Mouse (Mus musculus): Measurements from ENCODE around the gene Dact2. TPM values are rescaled to one million over a fixed set of nuclear protein-coding genes. Genes with fewer than 3 reads are reported as not detected.

Gene Dact2
- polyA plus RNA-seq, 1 experiment, result not detected

- peaks cover 5% of the 10 kb centered on the region for H3K27me3 ChIP-seq (ENCODE audit: control insufficient read depth)
- peaks cover 3% of the 10 kb centered on the region; the same call in 1 of the 2 replicates for H3K4me1 ChIP-seq (ENCODE audit: control insufficient read depth)
- no peaks in the 10 kb centered on the region for H3K9me3 ChIP-seq (ENCODE audit: control insufficient read depth, low read length)
- no peak for TF ChIP-seq TAL1 (IDR thresholded peaks at IDR 0.05; ENCODE audit: low read length)
- TF ChIP-seq GATA1 (IDR thresholded peaks at IDR 0.05; ENCODE audit: low read length), result no peak
- no peaks in the 10 kb centered on the region for H3K36me3 ChIP-seq (ENCODE audit: control insufficient read depth)
- H3K4me3 ChIP-seq (replicated peaks), result no peak overlapping the region
Observed at GRCm38 (mm10) chr17:14237134-14237533, 33.0 kb upstream of the Dact2 start.

- TF ChIP-seq GATA1 (IDR thresholded peaks at IDR 0.05; ENCODE audit: low read length) (no peak), TAL1 (IDR thresholded peaks at IDR 0.05; ENCODE audit: low read length) (no peak)
- H3K4me1 ChIP-seq (ENCODE audit: control insufficient read depth), result peaks cover 3% of the 10 kb centered on the region; the same call in 1 of the 2 replicates
- peaks cover 6% of the 10 kb centered on the region for H3K27me3 ChIP-seq (ENCODE audit: control insufficient read depth)
- no peak overlapping the region for H3K4me3 ChIP-seq (replicated peaks)
- H3K9me3 ChIP-seq (ENCODE audit: control insufficient read depth, low read length), result no peaks in the 10 kb centered on the region
- H3K36me3 ChIP-seq (ENCODE audit: control insufficient read depth), result no peaks in the 10 kb centered on the region
Observed at GRCm38 (mm10) chr17:14234774-14235389, 30.8 kb upstream of the Dact2 start.

GRCm38 (mm10) chr17:14233658-14234057, 29.6 kb upstream of the Dact2 start:
- H3K9me3 ChIP-seq (ENCODE audit: control insufficient read depth, low read length), result no peaks in the 10 kb centered on the region
- no peaks in the 10 kb centered on the region for H3K36me3 ChIP-seq (ENCODE audit: control insufficient read depth)
- TF ChIP-seq GATA1 (IDR thresholded peaks at IDR 0.05; ENCODE audit: low read length), result no peak
- no peak for TF ChIP-seq TAL1 (IDR thresholded peaks at IDR 0.05; ENCODE audit: low read length)
- H3K4me1 ChIP-seq (ENCODE audit: control insufficient read depth), result peaks cover 3% of the 10 kb centered on the region; the same call in 1 of the 2 replicates
- H3K27me3 ChIP-seq (ENCODE audit: control insufficient read depth), result peaks cover 6% of the 10 kb centered on the region
- no peak overlapping the region for H3K4me3 ChIP-seq (replicated peaks)

GRCm38 (mm10) chr17:14232629-14233028, 28.5 kb upstream of the Dact2 start:
- peaks cover 6% of the 10 kb centered on the region for H3K27me3 ChIP-seq (ENCODE audit: control insufficient read depth)
- no peaks in the 10 kb centered on the region for H3K36me3 ChIP-seq (ENCODE audit: control insufficient read depth)
- peaks cover 3% of the 10 kb centered on the region; the same call in 1 of the 2 replicates for H3K4me1 ChIP-seq (ENCODE audit: control insufficient read depth)
- TF ChIP-seq GATA1 (IDR thresholded peaks at IDR 0.05; ENCODE audit: low read length) (no peak), TAL1 (IDR thresholded peaks at IDR 0.05; ENCODE audit: low read length) (no peak)
- no peaks in the 10 kb centered on the region for H3K9me3 ChIP-seq (ENCODE audit: control insufficient read depth, low read length)
- H3K4me3 ChIP-seq (replicated peaks), result no peak overlapping the region

GRCm38 (mm10) chr17:14230698-14231430, 26.8 kb upstream of the Dact2 start:
- H3K4me1 ChIP-seq (ENCODE audit: control insufficient read depth), result peaks cover 3% of the 10 kb centered on the region; the same call in 1 of the 2 replicates
- no peaks in the 10 kb centered on the region for H3K9me3 ChIP-seq (ENCODE audit: control insufficient read depth, low read length)
- peaks cover 6% of the 10 kb centered on the region for H3K27me3 ChIP-seq (ENCODE audit: control insufficient read depth)
- TF ChIP-seq TAL1 (IDR thresholded peaks at IDR 0.05; ENCODE audit: low read length), result no peak
- no peak for TF ChIP-seq GATA1 (IDR thresholded peaks at IDR 0.05; ENCODE audit: low read length)
- H3K4me3 ChIP-seq (replicated peaks), result no peak overlapping the region
- H3K36me3 ChIP-seq (ENCODE audit: control insufficient read depth), result no peaks in the 10 kb centered on the region

GRCm38 (mm10) chr17:14228381-14228780, 24.3 kb upstream of the Dact2 start:
- Histone ChIP-seq H3K4me3 (replicated peaks) (no peak overlapping the region), H3K4me1 (ENCODE audit: control insufficient read depth) (peaks cover 2% of the 10 kb centered on the region; the same call in 1 of the 2 replicates), H3K36me3 (ENCODE audit: control insufficient read depth) (no peaks in the 10 kb centered on the region), H3K27me3 (ENCODE audit: control insufficient read depth) (peaks cover 3% of the 10 kb centered on the region; the same call in 1 of the 2 replicates), H3K9me3 (ENCODE audit: control insufficient read depth, low read length) (no peaks in the 10 kb centered on the region)
- TF ChIP-seq TAL1 (IDR thresholded peaks at IDR 0.05; ENCODE audit: low read length), result no peak

- TF ChIP-seq GATA1 (IDR thresholded peaks at IDR 0.05; ENCODE audit: low read length), result no peak
- TF ChIP-seq TAL1 (IDR thresholded peaks at IDR 0.05; ENCODE audit: low read length), result no peak
Observed at GRCm38 (mm10) chr17:14227601-14228000, 23.5 kb upstream of the Dact2 start.

GRCm38 (mm10) chr17:14226778-14227177, 22.7 kb upstream of the Dact2 start:
- Histone ChIP-seq H3K36me3 (ENCODE audit: control insufficient read depth) (no peaks in the 10 kb centered on the region), H3K27me3 (ENCODE audit: control insufficient read depth) (peaks cover 3% of the 10 kb centered on the region; the same call in 1 of the 2 replicates), H3K4me1 (ENCODE audit: control insufficient read depth) (no peaks in the 10 kb centered on the region), H3K4me3 (replicated peaks) (no peak overlapping the region), H3K9me3 (ENCODE audit: control insufficient read depth, low read length) (no peaks in the 10 kb centered on the region)
- TF ChIP-seq TAL1 (IDR thresholded peaks at IDR 0.05; ENCODE audit: low read length) (no peak), GATA1 (IDR thresholded peaks at IDR 0.05; ENCODE audit: low read length) (no peak)

More at GRCm38 (mm10) chr17:14227601-14228000, 23.5 kb upstream of the Dact2 start:
- no peaks in the 10 kb centered on the region for H3K36me3 ChIP-seq (ENCODE audit: control insufficient read depth)
- H3K9me3 ChIP-seq (ENCODE audit: control insufficient read depth, low read length), result no peaks in the 10 kb centered on the region
- no peak overlapping the region for H3K4me3 ChIP-seq (replicated peaks)
- H3K27me3 ChIP-seq (ENCODE audit: control insufficient read depth), result peaks cover 3% of the 10 kb centered on the region; the same call in 1 of the 2 replicates
- H3K4me1 ChIP-seq (ENCODE audit: control insufficient read depth), result no peaks in the 10 kb centered on the region

- Histone ChIP-seq H3K4me3 (replicated peaks) (no peak overlapping the region), H3K4me1 (ENCODE audit: control insufficient read depth) (no peaks in the 10 kb centered on the region), H3K27me3 (ENCODE audit: control insufficient read depth) (peaks cover 3% of the 10 kb centered on the region; the same call in 1 of the 2 replicates), H3K36me3 (ENCODE audit: control insufficient read depth) (no peaks in the 10 kb centered on the region), H3K9me3 (ENCODE audit: control insufficient read depth, low read length) (no peaks in the 10 kb centered on the region)
- TF ChIP-seq GATA1 (IDR thresholded peaks at IDR 0.05; ENCODE audit: low read length), result no peak
- TF ChIP-seq TAL1 (IDR thresholded peaks at IDR 0.05; ENCODE audit: low read length), result no peak
Observed at GRCm38 (mm10) chr17:14225982-14226652, 22.0 kb upstream of the Dact2 start.
